8 mouse cellular contexts compared by ENCODE assay signal in genomic region chr6:97147755-97148382, GRCm38 (mm10). TPM values are rescaled to one million over a fixed set of nuclear protein-coding genes. Genes with fewer than 3 reads are reported as not detected.
DNase-seq lines count a peak whose midpoint lies in the region; ATAC-seq and TF ChIP-seq lines count a peak whose summit lies in the region.

No protein-coding gene starts in this region.

- H3K9me3 ChIP-seq in G1E (replicated peaks): no peaks in the 10 kb centered on the region
- no peaks in the 10 kb centered on the region for H3K9me3 ChIP-seq in forebrain, embryonic 11.5 days (ENCODE audit: control insufficient read depth, low read length)
- no peaks in the 10 kb centered on the region for H3K9me3 ChIP-seq in heart, embryonic 16.5 days (replicated peaks; ENCODE audit: control insufficient read depth, low read length)
- no peaks in the 10 kb centered on the region for H3K9me3 ChIP-seq in lung, embryonic 14.5 days (ENCODE audit: low read depth, low read length)

- H3K4me1 ChIP-seq in G1E (ENCODE audit: insufficient read depth, low read depth, low read length): peaks cover 22% of the 10 kb centered on the region
- H3K4me1 ChIP-seq in forebrain, embryonic 11.5 days (replicated peaks; ENCODE audit: control insufficient read depth, insufficient read depth, low read length): no peaks in the 10 kb centered on the region
- H3K4me1 ChIP-seq in heart, embryonic 16.5 days (ENCODE audit: control insufficient read depth, insufficient read depth, low read length): peaks cover 13% of the 10 kb centered on the region
- peaks cover 10% of the 10 kb centered on the region for H3K4me1 ChIP-seq in lung, embryonic 14.5 days (ENCODE audit: insufficient read depth)

- H3K4me2 ChIP-seq in forebrain, embryonic 11.5 days (ENCODE audit: low read depth, low read length, severe bottlenecking): peak overlapping the region; percentile 80
- H3K4me2 ChIP-seq in heart, embryonic 16.5 days (ENCODE audit: low read depth, low read length): peak overlapping the region; percentile 87
- peak overlapping the region; percentile 99 for H3K4me2 ChIP-seq in lung, embryonic 14.5 days

- H3K36me3 ChIP-seq in G1E (replicated peaks): peaks cover 43% of the 10 kb centered on the region
- H3K36me3 ChIP-seq in forebrain, embryonic 11.5 days (ENCODE audit: control insufficient read depth, insufficient read depth, low read length): no peaks in the 10 kb centered on the region
- peaks cover 8% of the 10 kb centered on the region for H3K36me3 ChIP-seq in heart, embryonic 16.5 days (ENCODE audit: control insufficient read depth, insufficient read depth)
- H3K36me3 ChIP-seq in lung, embryonic 14.5 days (ENCODE audit: insufficient read depth): no peaks in the 10 kb centered on the region

- ATAC-seq in G1E (ENCODE audit: extremely low read depth, insufficient number of reproducible peaks, low FRiP score, poor library complexity, severe bottlenecking): no peak
- no peak; the same call in 1 of the 2 replicates for ATAC-seq in forebrain, embryonic 11.5 days (replicated peaks; ENCODE audit: low FRiP score)
- no peak for ATAC-seq in heart, embryonic 16.5 days (replicated peaks; ENCODE audit: extremely low read depth, insufficient read depth, low FRiP score)
- ATAC-seq in lung, embryonic 14.5 days (ENCODE audit: insufficient read depth): no peak; the same call in 1 of the 2 replicates

- H3K27ac ChIP-seq in forebrain, embryonic 11.5 days (ENCODE audit: low read depth, low read length): no peak overlapping the region
- peak overlapping the region; percentile 82 for H3K27ac ChIP-seq in heart, embryonic 16.5 days (ENCODE audit: low read length)
- H3K27ac ChIP-seq in lung, embryonic 14.5 days (ENCODE audit: low read depth): peak overlapping the region; percentile 83

- H3K9ac ChIP-seq in forebrain, embryonic 11.5 days (ENCODE audit: low read length): peak overlapping the region; percentile 79
- peak overlapping the region; percentile 86 for H3K9ac ChIP-seq in heart, embryonic 16.5 days (ENCODE audit: low read length)
- H3K9ac ChIP-seq in lung, embryonic 14.5 days: peak overlapping the region; percentile 85

- no peak for TF ChIP-seq CTCF in G1E (IDR thresholded peaks at IDR 0.05; ENCODE audit: low read depth, low read length)
- no peak for TF ChIP-seq CTCF in lung, embryonic 14.5 days (IDR thresholded peaks at IDR 0.05; ENCODE audit: low read depth)

- H3K27me3 ChIP-seq in G1E (ENCODE audit: insufficient read depth, low read length): no peaks in the 10 kb centered on the region
- no peaks in the 10 kb centered on the region for H3K27me3 ChIP-seq in forebrain, embryonic 11.5 days (ENCODE audit: control insufficient read depth, insufficient read depth, low read length)
- no peaks in the 10 kb centered on the region for H3K27me3 ChIP-seq in heart, embryonic 16.5 days (ENCODE audit: control insufficient read depth, insufficient read depth, low read length)
- H3K27me3 ChIP-seq in lung, embryonic 14.5 days (ENCODE audit: insufficient read depth, low read length): no peaks in the 10 kb centered on the region

- H3K4me3 ChIP-seq in G1E (ENCODE audit: low read depth, low read length): peak overlapping the region; percentile 81
- peak overlapping the region; percentile 66 for H3K4me3 ChIP-seq in forebrain, embryonic 11.5 days (ENCODE audit: low read depth, low read length)
- H3K4me3 ChIP-seq in heart, embryonic 16.5 days (ENCODE audit: low read length): peak overlapping the region; percentile 78
- H3K4me3 ChIP-seq in lung, embryonic 14.5 days (ENCODE audit: low read depth, low read length): peak overlapping the region; percentile 67

- 21% methylated on average over 18 of the region's 18 CpGs for WGBS in forebrain, embryonic 11.5 days
- WGBS in heart, embryonic 16.5 days: 9% methylated on average over 18 of the region's 18 CpGs
- WGBS in lung, embryonic 14.5 days: 15% methylated on average over 18 of the region's 18 CpGs

- no peak for DNase-seq in G1E (ENCODE audit: low spot score)
- DNase-seq in adrenal gland, postnatal 14 days: peak; percentile 87
- peak; percentile 65 for DNase-seq in forebrain, embryonic 11.5 days (ENCODE audit: low spot score)
- peak; percentile 77 to 86 for DNase-seq in kidney, postnatal 4 days
- peak; percentile 73 for DNase-seq in lung, embryonic 14.5 days
- DNase-seq in retina, embryonic 14.5 days (ENCODE audit: low spot score): peak; percentile 36
- DNase-seq in spleen, postnatal 4 days (ENCODE audit: low spot score in 2 of 2): no peak

RNA-seq across cellular contexts. Expression of gene Eogt, which starts 1.1 kb away (rescaled TPM):
- total RNA-seq in G1E (2014; fragmentation: Nextera tagmentation) (16.0 and 21.2 TPM in 2 replicates), G1E (2017) (10.6 and 11.9 TPM in 2 replicates)
- 0.45 and 0.61 TPM in 2 replicates for polyA plus RNA-seq in G1E (2012)
- 35.6 and 36.4 TPM in 2 replicates for total RNA-seq in adrenal gland, postnatal 14 days (2021)
- 8.9 and 9.1 TPM in 2 replicates for polyA plus RNA-seq in forebrain, embryonic 11.5 days (2014; fragmentation: Nextera tagmentation; extraction: Ambion mirVana)
- polyA plus RNA-seq in heart, embryonic 16.5 days (2015; fragmentation: Nextera tagmentation; extraction: Ambion mirVana): 14.7 and 15.6 TPM in 2 replicates
- 26.8 and 28.2 TPM in 2 replicates for polyA plus RNA-seq in lung, embryonic 14.5 days (2014; fragmentation: Nextera tagmentation; extraction: Ambion mirVana)

RNA-seq across cellular contexts. Expression of gene Tmf1, which starts 31.1 kb away (rescaled TPM):
- total RNA-seq in G1E (2014; fragmentation: Nextera tagmentation) (36.2 and 38.5 TPM in 2 replicates), G1E (2017) (76.1 and 121 TPM in 2 replicates)
- polyA plus RNA-seq in G1E (2012): 6.6 and 7.5 TPM in 2 replicates
- total RNA-seq in adrenal gland, postnatal 14 days (2021): 46.7 and 49.8 TPM in 2 replicates
- polyA plus RNA-seq in forebrain, embryonic 11.5 days (2014; fragmentation: Nextera tagmentation; extraction: Ambion mirVana): 28.2 and 30.7 TPM in 2 replicates
- 19.6 and 24.2 TPM in 2 replicates for polyA plus RNA-seq in heart, embryonic 16.5 days (2015; fragmentation: Nextera tagmentation; extraction: Ambion mirVana)
- polyA plus RNA-seq in lung, embryonic 14.5 days (2014; fragmentation: Nextera tagmentation; extraction: Ambion mirVana): 30.3 and 32.6 TPM in 2 replicates

RNA-seq across cellular contexts. Expression of gene Uba3, which starts 57.6 kb away (rescaled TPM):
- total RNA-seq in G1E (2014; fragmentation: Nextera tagmentation): 90.1 and 98.7 TPM in 2 replicates
- total RNA-seq in G1E (2017): 116 and 122 TPM in 2 replicates
- polyA plus RNA-seq in G1E (2012): 11.2 and 12.9 TPM in 2 replicates
- total RNA-seq in adrenal gland, postnatal 14 days (2021): 62.9 and 63.4 TPM in 2 replicates
- 105 and 107 TPM in 2 replicates for polyA plus RNA-seq in forebrain, embryonic 11.5 days (2014; fragmentation: Nextera tagmentation; extraction: Ambion mirVana)
- polyA plus RNA-seq in heart, embryonic 16.5 days (2015; fragmentation: Nextera tagmentation; extraction: Ambion mirVana): 63.3 and 71.1 TPM in 2 replicates
- polyA plus RNA-seq in lung, embryonic 14.5 days (2014; fragmentation: Nextera tagmentation; extraction: Ambion mirVana): 83.5 and 85.6 TPM in 2 replicates

Comparison
In these comparisons a context has a peak if more than half of its experiments do, and no peak if none do; other contexts are left out.
1. DNase-seq: peak in adrenal gland, postnatal 14 days (single experiment), forebrain, embryonic 11.5 days (single experiment), kidney, postnatal 4 days (2 of 2), lung, embryonic 14.5 days (single experiment) and retina, embryonic 14.5 days (single experiment); none in G1E (single experiment) and spleen, postnatal 4 days (0 of 2).
2. Peak in every context shown above with its lines, with median percentiles within 50 percentile points of each other: H3K4me3 ChIP-seq, H3K4me2 ChIP-seq and H3K9ac ChIP-seq.